Mouse (Mus musculus): Measurements from ENCODE around the gene Ap2a2. TPM values are rescaled to one million over a fixed set of nuclear protein-coding genes. Genes with fewer than 3 reads are reported as not detected.
"Not testable (repeated sequence)": the region's sequence is repeated elsewhere in the genome, so short reads cannot be mapped to it uniquely, and the experiment has no call there.

Gene Ap2a2
- polyA plus RNA-seq, 1 experiment from 2014 or later, result 70.3 TPM

- H3K4me1 ChIP-seq (ENCODE audit: control insufficient read depth, insufficient read depth, low read length), result 0 out of 2 replicates have a peak, but pooled peaks cover 5% of the 10 kb centered on the region
- no peak overlapping the region for H3K4me3 ChIP-seq (ENCODE audit: low read depth, low read length)
- 66% methylated on average over 13 of the region's 13 CpGs for WGBS
- DNase-seq (ENCODE audit: low spot score), result no peak
- H3K9ac ChIP-seq (ENCODE audit: low read length), result no peak overlapping the region
- no peak overlapping the region for H3K27ac ChIP-seq (replicated peaks; ENCODE audit: low read depth, low read length)
- no peak for ATAC-seq (ENCODE audit: insufficient number of reproducible peaks, low FRiP score, low TSS enrichment, low read depth)
- H3K27me3 ChIP-seq (ENCODE audit: control insufficient read depth, insufficient read depth, low read length), result no peaks in the 10 kb centered on the region
- H3K36me3 ChIP-seq (ENCODE audit: control insufficient read depth, insufficient read depth, low read length), result peaks cover 21% of the 10 kb centered on the region
- no peaks in the 10 kb centered on the region for H3K9me3 ChIP-seq (ENCODE audit: control insufficient read depth, low read length)
- H3K4me2 ChIP-seq (ENCODE audit: low read depth, severe bottlenecking), result no peak overlapping the region
These were observed 50.8 kb downstream of the Ap2a2 start for GRCm38 (mm10) chr7:141612791-141613190.

GRCm38 (mm10) chr7:141614329-141614832 lies 52.4 kb downstream of the Ap2a2 start:
- H3K4me1 ChIP-seq (ENCODE audit: control insufficient read depth, insufficient read depth, low read length), result 0 out of 2 replicates have a peak, but pooled peaks cover 5% of the 10 kb centered on the region
- DNase-seq (ENCODE audit: low spot score), result no peak
- no peak overlapping the region for H3K9ac ChIP-seq (ENCODE audit: low read length)
- H3K4me2 ChIP-seq (ENCODE audit: low read depth, severe bottlenecking), result no peak overlapping the region
- H3K27ac ChIP-seq (replicated peaks; ENCODE audit: low read depth, low read length), result no peak overlapping the region
- no peak for ATAC-seq (ENCODE audit: insufficient number of reproducible peaks, low FRiP score, low TSS enrichment, low read depth)
- 83% methylated on average over 5 of the region's 5 CpGs for WGBS
- H3K36me3 ChIP-seq (ENCODE audit: control insufficient read depth, insufficient read depth, low read length), result peaks cover 21% of the 10 kb centered on the region
- H3K9me3 ChIP-seq (ENCODE audit: control insufficient read depth, low read length), result no peaks in the 10 kb centered on the region
- no peaks in the 10 kb centered on the region for H3K27me3 ChIP-seq (ENCODE audit: control insufficient read depth, insufficient read depth, low read length)
- H3K4me3 ChIP-seq (ENCODE audit: low read depth, low read length), result no peak overlapping the region

- no peak for DNase-seq (ENCODE audit: low spot score)
- 90% methylated on average over 2 of the region's 2 CpGs for WGBS
- H3K27ac ChIP-seq (replicated peaks; ENCODE audit: low read depth, low read length), result no peak overlapping the region
- H3K4me3 ChIP-seq (ENCODE audit: low read depth, low read length), result no peak overlapping the region
- peaks cover 24% of the 10 kb centered on the region for H3K36me3 ChIP-seq (ENCODE audit: control insufficient read depth, insufficient read depth, low read length)
- H3K9ac ChIP-seq (ENCODE audit: low read length), result no peak overlapping the region
- ATAC-seq (ENCODE audit: insufficient number of reproducible peaks, low FRiP score, low TSS enrichment, low read depth), result no peak
- no peak overlapping the region for H3K4me2 ChIP-seq (ENCODE audit: low read depth, severe bottlenecking)
- H3K9me3 ChIP-seq (ENCODE audit: control insufficient read depth, low read length), result no peaks in the 10 kb centered on the region
- H3K4me1 ChIP-seq (ENCODE audit: control insufficient read depth, insufficient read depth, low read length), result no peaks in the 10 kb centered on the region
- H3K27me3 ChIP-seq (ENCODE audit: control insufficient read depth, insufficient read depth, low read length), result no peaks in the 10 kb centered on the region
These were observed 62.2 kb downstream of the Ap2a2 start for GRCm38 (mm10) chr7:141624214-141624613.

- no peak overlapping the region for H3K4me3 ChIP-seq (ENCODE audit: low read depth, low read length)
These were observed 63.3 kb downstream of the Ap2a2 start for GRCm38 (mm10) chr7:141625120-141625810.

GRCm38 (mm10) chr7:141628018-141628417 lies 66.0 kb downstream of the Ap2a2 start:
- H3K4me3 ChIP-seq (ENCODE audit: low read depth, low read length), result no peak overlapping the region
- H3K27ac ChIP-seq (replicated peaks; ENCODE audit: low read depth, low read length), result no peak overlapping the region
- DNase-seq (ENCODE audit: low spot score) (no peak), ATAC-seq (ENCODE audit: insufficient number of reproducible peaks, low FRiP score, low TSS enrichment, low read depth) (no peak)
- H3K9me3 ChIP-seq (ENCODE audit: control insufficient read depth, low read length), result no peaks in the 10 kb centered on the region
- 93% methylated on average over 2 of the region's 2 CpGs for WGBS
- H3K27me3 ChIP-seq (ENCODE audit: control insufficient read depth, insufficient read depth, low read length), result no peaks in the 10 kb centered on the region
- no peak overlapping the region for H3K4me2 ChIP-seq (ENCODE audit: low read depth, severe bottlenecking)
- no peak overlapping the region for H3K9ac ChIP-seq (ENCODE audit: low read length)
- peaks cover 24% of the 10 kb centered on the region for H3K36me3 ChIP-seq (ENCODE audit: control insufficient read depth, insufficient read depth, low read length)
- no peaks in the 10 kb centered on the region for H3K4me1 ChIP-seq (ENCODE audit: control insufficient read depth, insufficient read depth, low read length)

More at GRCm38 (mm10) chr7:141625120-141625810, 63.3 kb downstream of the Ap2a2 start:
- 90% methylated on average over 6 of the region's 6 CpGs for WGBS
- H3K4me2 ChIP-seq (ENCODE audit: low read depth, severe bottlenecking), result no peak overlapping the region
- H3K4me1 ChIP-seq (ENCODE audit: control insufficient read depth, insufficient read depth, low read length), result no peaks in the 10 kb centered on the region
- no peaks in the 10 kb centered on the region for H3K27me3 ChIP-seq (ENCODE audit: control insufficient read depth, insufficient read depth, low read length)
- H3K27ac ChIP-seq (replicated peaks; ENCODE audit: low read depth, low read length), result no peak overlapping the region
- no peaks in the 10 kb centered on the region for H3K9me3 ChIP-seq (ENCODE audit: control insufficient read depth, low read length)
- no peak for DNase-seq (ENCODE audit: low spot score)
- H3K36me3 ChIP-seq (ENCODE audit: control insufficient read depth, insufficient read depth, low read length), result peaks cover 27% of the 10 kb centered on the region
- no peak for ATAC-seq (ENCODE audit: insufficient number of reproducible peaks, low FRiP score, low TSS enrichment, low read depth)
- H3K9ac ChIP-seq (ENCODE audit: low read length), result no peak overlapping the region

- no peak for DNase-seq (ENCODE audit: low spot score)
- H3K9me3 ChIP-seq (ENCODE audit: control insufficient read depth, low read length), result no peaks in the 10 kb centered on the region
- peaks cover 26% of the 10 kb centered on the region for H3K36me3 ChIP-seq (ENCODE audit: control insufficient read depth, insufficient read depth, low read length)
- H3K4me2 ChIP-seq (ENCODE audit: low read depth, severe bottlenecking), result no peak overlapping the region
- H3K4me1 ChIP-seq (ENCODE audit: control insufficient read depth, insufficient read depth, low read length), result no peaks in the 10 kb centered on the region
- ATAC-seq (ENCODE audit: insufficient number of reproducible peaks, low FRiP score, low TSS enrichment, low read depth), result no peak
- H3K9ac ChIP-seq (ENCODE audit: low read length), result no peak overlapping the region
- no peak overlapping the region for H3K4me3 ChIP-seq (ENCODE audit: low read depth, low read length)
- WGBS, result 97% methylated on average over 3 of the region's 3 CpGs
- no peaks in the 10 kb centered on the region for H3K27me3 ChIP-seq (ENCODE audit: control insufficient read depth, insufficient read depth, low read length)
- H3K27ac ChIP-seq (replicated peaks; ENCODE audit: low read depth, low read length), result no peak overlapping the region
These were observed 67.3 kb downstream of the Ap2a2 start for GRCm38 (mm10) chr7:141629241-141629640.

- peak; percentile 64 for ATAC-seq (ENCODE audit: insufficient number of reproducible peaks, low FRiP score, low TSS enrichment, low read depth)
- not testable (repeated sequence) for H3K4me2 ChIP-seq (ENCODE audit: low read depth, severe bottlenecking); H3K4me3 ChIP-seq (ENCODE audit: low read depth, low read length); H3K9ac ChIP-seq (ENCODE audit: low read length); H3K27me3 ChIP-seq (ENCODE audit: control insufficient read depth, insufficient read depth, low read length); H3K4me1 ChIP-seq (ENCODE audit: control insufficient read depth, insufficient read depth, low read length); H3K36me3 ChIP-seq (ENCODE audit: control insufficient read depth, insufficient read depth, low read length); DNase-seq (ENCODE audit: low spot score); H3K27ac ChIP-seq (replicated peaks; ENCODE audit: low read depth, low read length); H3K9me3 ChIP-seq (ENCODE audit: control insufficient read depth, low read length)
- WGBS, result 98% methylated on average over 1 of the region's 3 CpGs
These were observed 76.1 kb downstream of the Ap2a2 start for GRCm38 (mm10) chr7:141638077-141638476.

GRCm38 (mm10) chr7:141638513-141639334 lies 76.8 kb downstream of the Ap2a2 start:
- peak; percentile 23 for DNase-seq (ENCODE audit: low spot score)

More at GRCm38 (mm10) chr7:141638513-141639334, 76.8 kb downstream of the Ap2a2 start:
- H3K9ac ChIP-seq (ENCODE audit: low read length); H3K4me1 ChIP-seq (ENCODE audit: control insufficient read depth, insufficient read depth, low read length); H3K4me3 ChIP-seq (ENCODE audit: low read depth, low read length); H3K9me3 ChIP-seq (ENCODE audit: control insufficient read depth, low read length); H3K27ac ChIP-seq (replicated peaks; ENCODE audit: low read depth, low read length); H3K4me2 ChIP-seq (ENCODE audit: low read depth, severe bottlenecking); H3K27me3 ChIP-seq (ENCODE audit: control insufficient read depth, insufficient read depth, low read length); H3K36me3 ChIP-seq (ENCODE audit: control insufficient read depth, insufficient read depth, low read length): not testable (repeated sequence)
- WGBS, result 90% methylated on average over 5 of the region's 8 CpGs
- peak; percentile 79 for ATAC-seq (ENCODE audit: insufficient number of reproducible peaks, low FRiP score, low TSS enrichment, low read depth)

Data from limb, embryonic 11.5 days (tissue).